28 mouse cellular contexts compared by ENCODE assay signal in the genomic region with DNA sequence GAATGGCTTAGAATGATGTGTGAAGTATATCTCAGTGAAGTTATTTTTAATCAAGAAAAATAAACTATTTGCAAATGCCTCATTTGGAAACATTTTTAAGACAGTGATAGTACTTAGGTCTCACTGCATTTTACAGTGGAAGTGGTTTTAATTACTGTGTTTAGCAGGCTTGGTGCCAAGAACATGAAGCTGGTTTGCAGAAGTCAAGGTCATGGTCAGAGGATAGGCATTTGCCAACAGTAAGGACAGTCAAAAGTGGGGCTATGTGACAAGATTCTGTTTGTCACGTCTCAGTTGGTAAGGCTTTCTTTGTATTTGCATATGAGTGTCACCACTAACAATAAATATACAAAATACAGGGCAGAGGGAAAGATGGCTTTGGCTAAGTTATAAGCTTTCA.
DNase-seq lines count a peak whose midpoint lies in the region; ATAC-seq and TF ChIP-seq lines count a peak whose summit lies in the region.
"Had no signal": no experiment of that assay in that cellular context is flagged by ENCODE, and none has a peak within 500 bp of the region (broad histone marks: within the 10 kb centered on the region; RNA-seq: fewer than 3 reads in every experiment).

No protein-coding gene starts in this region.

- H3K27ac ChIP-seq in heart, postnatal 0 days (ENCODE audit: low read depth): peak overlapping the region; percentile 20; the same call in 1 of the 2 replicates
- no peak overlapping the region for H3K27ac ChIP-seq in lung, postnatal 0 days (ENCODE audit: low read length)
- H3K27ac ChIP-seq: embryonic facial prominence, embryonic 10.5 days; embryonic facial prominence, embryonic 13.5 days; forebrain, embryonic 12.5 days; forebrain, embryonic 15.5 days; heart, adult 2 months; heart, embryonic 10.5 days; hindbrain, embryonic 10.5 days; hindbrain, embryonic 13.5 days; intestine, embryonic 15.5 days had no signal

- TF ChIP-seq EP300 in heart, postnatal 0 days (IDR thresholded peaks at IDR 0.05; ENCODE audit: low read depth): no peak
- no peak for TF ChIP-seq EP300 in lung, postnatal 0 days (IDR thresholded peaks at IDR 0.05)

- TF ChIP-seq CTCF in heart, postnatal 0 days (IDR thresholded peaks at IDR 0.05; ENCODE audit: low read depth): no peak
- TF ChIP-seq CTCF in lung, postnatal 0 days (IDR thresholded peaks at IDR 0.05): no peak

- no peak overlapping the region for H3K9ac ChIP-seq in heart, postnatal 0 days (replicated peaks; ENCODE audit: low read depth, low read length)
- H3K9ac ChIP-seq in lung, postnatal 0 days (replicated peaks; ENCODE audit: low read depth): no peak overlapping the region
- H3K9ac ChIP-seq: embryonic facial prominence, embryonic 13.5 days; forebrain, embryonic 12.5 days; forebrain, embryonic 15.5 days; hindbrain, embryonic 13.5 days; intestine, embryonic 15.5 days had no signal

- no peaks in the 10 kb centered on the region for H3K9me3 ChIP-seq in heart, postnatal 0 days (replicated peaks; ENCODE audit: control insufficient read depth, low read length)
- H3K9me3 ChIP-seq in lung, postnatal 0 days (ENCODE audit: low read length): no peaks in the 10 kb centered on the region
- H3K9me3 ChIP-seq: embryonic facial prominence, embryonic 10.5 days; embryonic facial prominence, embryonic 13.5 days; forebrain, embryonic 12.5 days; forebrain, embryonic 15.5 days; heart, embryonic 10.5 days; hindbrain, embryonic 10.5 days; hindbrain, embryonic 13.5 days; intestine, embryonic 15.5 days had no signal

- peak; percentile 49; the same call in 1 of the 2 replicates for ATAC-seq in heart, postnatal 0 days (ENCODE audit: insufficient read depth, low read depth)
- ATAC-seq in lung, postnatal 0 days: no peak
- ATAC-seq: CD4-positive, CD25-positive, alpha-beta regulatory T cell, adult 4 months; forebrain, embryonic 15.5 days; hindbrain, embryonic 16.5 days; intestine, embryonic 15.5 days had no signal

- no peaks in the 10 kb centered on the region for H3K27me3 ChIP-seq in heart, postnatal 0 days (ENCODE audit: control insufficient read depth, insufficient read depth, low read length)
- no peaks in the 10 kb centered on the region for H3K27me3 ChIP-seq in lung, postnatal 0 days (replicated peaks; ENCODE audit: insufficient read depth, low read length)
- H3K27me3 ChIP-seq: embryonic facial prominence, embryonic 13.5 days; forebrain, embryonic 12.5 days; forebrain, embryonic 15.5 days; hindbrain, embryonic 13.5 days; intestine, embryonic 15.5 days had no signal

- intact Hi-C loops in heart, postnatal 25 days (cut with DNase I): no loop called here

- no peaks in the 10 kb centered on the region for H3K36me3 ChIP-seq in heart, postnatal 0 days (replicated peaks; ENCODE audit: control insufficient read depth, insufficient read depth, low read length)
- no peaks in the 10 kb centered on the region for H3K36me3 ChIP-seq in lung, postnatal 0 days (ENCODE audit: insufficient read depth, low read length)
- H3K36me3 ChIP-seq: embryonic facial prominence, embryonic 10.5 days; embryonic facial prominence, embryonic 13.5 days; forebrain, embryonic 12.5 days; forebrain, embryonic 15.5 days; heart, embryonic 10.5 days; hindbrain, embryonic 10.5 days; hindbrain, embryonic 13.5 days; intestine, embryonic 15.5 days had no signal

- 29% methylated on average over 1 of the region's 1 CpGs for WGBS in heart, postnatal 0 days
- WGBS in lung, postnatal 0 days: 50% methylated on average over 1 of the region's 1 CpGs

- no peaks in the 10 kb centered on the region for H3K4me1 ChIP-seq in heart, postnatal 0 days (ENCODE audit: control insufficient read depth, insufficient read depth)
- H3K4me1 ChIP-seq in lung, postnatal 0 days (ENCODE audit: insufficient read depth, low read depth, low read length): no peaks in the 10 kb centered on the region
- H3K4me1 ChIP-seq: embryonic facial prominence, embryonic 10.5 days; embryonic facial prominence, embryonic 13.5 days; forebrain, embryonic 12.5 days; forebrain, embryonic 15.5 days; heart, embryonic 10.5 days; hindbrain, embryonic 10.5 days; hindbrain, embryonic 13.5 days; intestine, embryonic 15.5 days had no signal

- no peak overlapping the region for H3K4me3 ChIP-seq in heart, postnatal 0 days (ENCODE audit: low read depth, low read length)
- no peak overlapping the region for H3K4me3 ChIP-seq in lung, postnatal 0 days (ENCODE audit: low read depth, low read length)
- H3K4me3 ChIP-seq: embryonic facial prominence, embryonic 10.5 days; embryonic facial prominence, embryonic 13.5 days; erythroblast, embryonic 14.5 days; forebrain, embryonic 12.5 days; forebrain, embryonic 15.5 days; heart, adult 2 months; heart, embryonic 10.5 days; hindbrain, embryonic 10.5 days; hindbrain, embryonic 13.5 days; intestine, embryonic 15.5 days had no signal

- H3K4me2 ChIP-seq in heart, postnatal 0 days (ENCODE audit: low read depth, low read length): no peak overlapping the region
- no peak overlapping the region for H3K4me2 ChIP-seq in lung, postnatal 0 days (replicated peaks; ENCODE audit: low read depth, low read length)
- H3K4me2 ChIP-seq: embryonic facial prominence, embryonic 13.5 days; forebrain, embryonic 12.5 days; forebrain, embryonic 15.5 days; hindbrain, embryonic 13.5 days; intestine, embryonic 15.5 days had no signal

- DNase-seq in adrenal gland, adult 2 months: peak; percentile 68
- DNase-seq in adrenal gland, postnatal 25 days: no peak
- DNase-seq in heart, postnatal 0 days (ENCODE audit: low spot score): peak; percentile 76
- DNase-seq in heart, postnatal 25 days (ENCODE audit: low spot score): no peak
- DNase-seq in 416B (ENCODE audit: low read depth): peak; percentile 35
- DNase-seq in adrenal gland, postnatal 14 days: peak; percentile 53
- no peak for DNase-seq in lung, postnatal 0 days (ENCODE audit: low spot score)
- DNase-seq: cerebellum, adult 11-12 months; cerebellum, adult 8-10 months; cerebellum, postnatal 10 days; cerebellum, postnatal 36 days; embryo, embryonic 11 days; gastrocnemius, postnatal 25 days; heart, adult 2 months; heart, postnatal 14 days; kidney, adult 18-20 months; kidney, adult 9 months had no signal

Comparison
In these comparisons a context has a peak if more than half of its experiments do, and no peak if none do; other contexts are left out.
1. DNase-seq: peak in adrenal gland, adult 2 months (single experiment), heart, postnatal 0 days (single experiment), 416B (single experiment) and adrenal gland, postnatal 14 days (single experiment); none in adrenal gland, postnatal 25 days (single experiment), heart, postnatal 25 days (single experiment) and lung, postnatal 0 days (single experiment).